Mouse (Mus musculus) left cerebral cortex, adult 8-10 months (tissue): ENCODE measurements at regions not wholly inside any gene's neighbourhood (a gene's known extent, or its start where the extent isn't known, plus 50 kb on each side); places are given as distances from the start of the nearest gene placed in this dataset.

Experiments
- DNase-seq, 2 experiments: peaks; one replicate each; pipeline ENCODE4 v3.0.0; 2022; ENCODE audit warnings: low spot score in 2 of 2

DNA sequence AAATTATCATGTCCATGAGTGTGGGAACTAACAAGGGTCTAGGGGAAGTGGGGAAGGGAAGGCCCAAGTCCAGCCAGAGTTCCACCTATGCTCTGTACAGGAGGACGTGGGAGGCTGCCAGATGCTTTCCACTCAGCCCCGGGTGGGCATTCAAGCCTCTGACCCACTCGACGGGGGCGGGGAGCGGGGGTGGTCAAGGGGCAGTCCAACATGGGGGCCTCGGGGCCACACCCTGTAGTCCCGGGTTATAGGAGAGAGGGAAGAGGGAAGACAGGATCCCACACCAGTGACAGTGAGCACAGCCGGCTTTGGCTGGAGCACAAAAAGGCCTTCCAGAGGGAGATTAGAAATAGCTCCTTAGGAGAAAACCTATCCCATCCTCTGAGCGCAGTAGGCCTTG, 283.1 kb upstream of the Ddi1 start:
- no peak for DNase-seq

- DNase-seq, result no peak
Measured at GRCm38 (mm10) chr9:6540178-6540700, 270.6 kb upstream of the Ddi1 start.

- no peak for DNase-seq
Measured at GRCm38 (mm10) chr9:6528836-6529235, 259.2 kb upstream of the Ddi1 start.

GRCm38 (mm10) chr9:6517194-6517593, 247.5 kb upstream of the Ddi1 start:
- no peak for DNase-seq

DNA sequence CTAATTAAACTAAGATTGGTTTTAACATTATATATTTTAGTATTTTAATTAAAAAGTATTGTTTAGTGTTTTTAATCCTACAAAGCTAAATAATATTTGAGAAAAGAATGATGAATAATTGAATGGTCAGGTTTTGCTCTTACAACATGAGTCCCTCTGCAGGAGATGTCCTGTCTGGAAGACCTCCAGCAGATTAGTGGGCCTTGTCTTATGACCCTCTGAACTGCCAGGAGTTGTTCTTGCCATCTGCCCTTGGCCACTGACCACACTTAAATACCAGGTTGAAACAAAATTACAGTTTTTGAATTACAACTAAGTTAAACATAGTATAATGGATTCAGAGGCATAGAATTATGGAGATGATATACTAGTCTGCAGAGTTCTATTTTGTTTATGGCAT, 228.1 kb upstream of the Ddi1 start:
- DNase-seq, result no peak

GRCm38 (mm10) chr9:6480401-6480800, 210.8 kb upstream of the Ddi1 start:
- DNase-seq, result no peak

GRCm38 (mm10) chr9:6454542-6454941, 184.9 kb upstream of the Ddi1 start:
- DNase-seq, result no peak

DNA sequence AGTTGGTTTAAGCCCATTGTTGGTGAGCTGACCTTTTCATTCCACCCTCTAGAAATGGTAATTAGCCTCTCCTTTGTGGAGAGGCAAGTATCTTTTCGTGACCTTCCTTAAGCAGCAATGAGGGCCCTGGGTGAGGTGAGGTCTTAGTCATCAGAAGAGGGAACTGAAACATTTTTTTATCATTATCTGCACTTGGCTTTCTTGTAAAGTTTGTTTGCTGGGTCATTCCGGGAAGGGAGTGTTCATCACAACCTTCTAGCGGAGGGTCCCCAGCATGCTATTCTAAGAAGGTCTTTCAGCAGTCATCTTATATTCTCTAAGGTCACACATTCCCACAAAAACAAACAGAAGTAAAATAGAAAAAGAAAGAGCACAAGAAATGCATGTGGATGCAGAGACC, 165.6 kb upstream of the Ddi1 start:
- DNase-seq, result no peak

DNA sequence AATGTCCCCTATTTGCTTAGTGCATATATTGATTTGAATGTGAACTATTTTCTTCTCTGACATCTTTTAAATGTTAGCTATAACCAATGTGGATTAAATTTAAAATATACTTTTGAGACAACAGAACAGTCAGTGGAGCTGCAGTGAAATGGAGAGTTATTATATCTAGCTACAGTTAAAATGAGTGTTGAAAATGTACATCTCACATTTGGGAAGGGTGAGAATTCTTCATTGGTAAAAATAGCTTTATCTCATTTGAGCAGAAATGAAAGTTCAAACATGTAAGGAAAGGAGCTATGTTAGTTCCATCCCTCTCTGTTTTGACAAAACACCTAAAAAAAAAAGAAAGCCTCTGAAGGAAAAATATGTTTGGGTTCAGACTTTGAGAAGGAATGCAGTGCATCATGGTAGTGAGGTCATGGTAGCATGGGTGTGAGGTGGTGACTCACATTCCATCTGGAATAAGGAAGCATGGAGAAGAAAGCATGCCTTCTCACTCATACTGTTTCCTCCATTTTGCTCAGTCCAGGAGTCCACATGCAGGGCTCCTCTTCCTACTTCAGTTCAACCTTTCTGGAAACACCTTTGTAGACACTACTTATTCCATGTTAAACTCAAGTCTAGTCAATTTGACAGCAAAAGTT, 164.3 kb upstream of the Ddi1 start:
- peak in 1 of 2 experiments; percentile 7 for DNase-seq

DNA sequence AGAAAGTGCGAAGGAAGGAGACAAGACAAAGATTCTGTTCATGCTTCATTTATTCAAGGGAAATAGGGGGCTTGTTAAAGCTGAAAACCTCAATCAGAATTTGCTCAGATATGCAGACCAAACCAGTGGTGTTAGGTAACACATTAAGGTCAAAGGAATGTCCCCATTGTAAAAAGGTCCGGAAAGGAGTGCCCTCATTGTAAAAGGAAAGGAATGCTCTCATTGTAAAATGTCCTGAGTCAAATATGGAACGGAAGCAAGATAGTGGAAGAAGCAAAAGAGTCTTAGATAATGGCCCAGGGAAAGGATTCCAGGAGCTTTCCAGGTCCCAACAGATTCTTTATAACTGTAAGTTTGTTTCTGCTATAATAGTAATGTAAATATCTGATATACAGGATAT, 161.2 kb upstream of the Ddi1 start:
- DNase-seq, result no peak

- no peak for DNase-seq
Measured at GRCm38 (mm10) chr9:6430437-6430836, 160.8 kb upstream of the Ddi1 start.
